7 mouse cellular contexts compared by ENCODE assay signal in genomic region chr11:61578541-61578982, GRCm38 (mm10). TPM values are rescaled to one million over a fixed set of nuclear protein-coding genes. Genes with fewer than 3 reads are reported as not detected.
DNase-seq lines count a peak whose midpoint lies in the region; ATAC-seq and TF ChIP-seq lines count a peak whose summit lies in the region.

No protein-coding gene starts in this region.

- H3K9me3 ChIP-seq in embryonic facial prominence, embryonic 12.5 days = no peaks in the 10 kb centered on the region
- H3K9me3 ChIP-seq in intestine, embryonic 16.5 days (ENCODE audit: control insufficient read depth, low read length) = no peaks in the 10 kb centered on the region
- no peaks in the 10 kb centered on the region for H3K9me3 ChIP-seq in midbrain, embryonic 15.5 days

- peak overlapping the region; percentile 47; the same call in 1 of the 2 replicates for H3K27ac ChIP-seq in spleen, adult 2 months (ENCODE audit: insufficient read depth, low read length)
- H3K27ac ChIP-seq in embryonic facial prominence, embryonic 12.5 days = peak overlapping the region; percentile 86
- H3K27ac ChIP-seq in intestine, embryonic 16.5 days (ENCODE audit: low read length) = peak overlapping the region; percentile 83
- peak overlapping the region; percentile 93 for H3K27ac ChIP-seq in midbrain, embryonic 15.5 days

- peaks cover 9% of the 10 kb centered on the region; the same call in 1 of the 2 replicates for H3K4me1 ChIP-seq in spleen, adult 2 months (ENCODE audit: control insufficient read depth, insufficient read depth, insufficient read length)
- peaks cover 10% of the 10 kb centered on the region for H3K4me1 ChIP-seq in embryonic facial prominence, embryonic 12.5 days
- H3K4me1 ChIP-seq in intestine, embryonic 16.5 days (ENCODE audit: control insufficient read depth, insufficient read depth, low read length) = peaks cover 9% of the 10 kb centered on the region
- H3K4me1 ChIP-seq in midbrain, embryonic 15.5 days = peaks cover 28% of the 10 kb centered on the region

- peak overlapping the region; percentile 88 for H3K9ac ChIP-seq in embryonic facial prominence, embryonic 12.5 days
- H3K9ac ChIP-seq in intestine, embryonic 16.5 days (ENCODE audit: low read depth, low read length) = peak overlapping the region; percentile 92
- H3K9ac ChIP-seq in midbrain, embryonic 15.5 days = peak overlapping the region; percentile 87

- no peak for TF ChIP-seq CTCF in spleen, adult 2 months (IDR thresholded peaks at IDR 0.05; ENCODE audit: extremely low read depth, insufficient read depth, insufficient read length, insufficient replicate concordance)

- no peak for DNase-seq in spleen, adult 2 months (ENCODE audit: low read depth in 1 of 2, low spot score in 2 of 2)
- no peak for DNase-seq in spleen, adult 12 weeks (ENCODE audit: low spot score)
- no peak for DNase-seq in retina, embryonic 14.5 days (ENCODE audit: low spot score)
- DNase-seq in c-Kit-positive CD71-positive TER-119-positive erythroid progenitor cells, embryonic 14.5 days (ENCODE audit: low spot score) = no peak

- peak overlapping the region; percentile 74 for H3K4me2 ChIP-seq in embryonic facial prominence, embryonic 12.5 days (replicated peaks)
- peak overlapping the region; percentile 94 for H3K4me2 ChIP-seq in intestine, embryonic 16.5 days (ENCODE audit: low read depth, low read length)
- H3K4me2 ChIP-seq in midbrain, embryonic 15.5 days = peak overlapping the region; percentile 57

- no peak for ATAC-seq in embryonic facial prominence, embryonic 12.5 days (ENCODE audit: insufficient number of reproducible peaks, insufficient read depth, low FRiP score, low TSS enrichment)
- ATAC-seq in intestine, embryonic 16.5 days = peak; percentile 33
- peak; percentile 41 for ATAC-seq in midbrain, embryonic 15.5 days (replicated peaks)

- H3K27me3 ChIP-seq in spleen, adult 2 months (ENCODE audit: control insufficient read depth, insufficient read depth, low read length) = peaks cover 14% of the 10 kb centered on the region
- no peaks in the 10 kb centered on the region for H3K27me3 ChIP-seq in embryonic facial prominence, embryonic 12.5 days
- no peaks in the 10 kb centered on the region for H3K27me3 ChIP-seq in intestine, embryonic 16.5 days (replicated peaks; ENCODE audit: control insufficient read depth, insufficient read depth, low read length)
- H3K27me3 ChIP-seq in midbrain, embryonic 15.5 days (replicated peaks) = no peaks in the 10 kb centered on the region

- no peak for TF ChIP-seq POLR2A in spleen, adult 2 months (IDR thresholded peaks at IDR 0.05; ENCODE audit: low read depth, low read length)

- WGBS in spleen, adult 2 months = 10% methylated on average over 17 of the region's 17 CpGs
- WGBS in embryonic facial prominence, embryonic 12.5 days = 1% methylated on average over 17 of the region's 17 CpGs
- 3% methylated on average over 17 of the region's 17 CpGs for WGBS in intestine, embryonic 16.5 days
- 1% methylated on average over 17 of the region's 17 CpGs for WGBS in midbrain, embryonic 15.5 days

- no peaks in the 10 kb centered on the region for H3K36me3 ChIP-seq in spleen, adult 2 months (ENCODE audit: control insufficient read depth, insufficient read depth, low read length)
- H3K36me3 ChIP-seq in embryonic facial prominence, embryonic 12.5 days = no peaks in the 10 kb centered on the region
- H3K36me3 ChIP-seq in intestine, embryonic 16.5 days (ENCODE audit: control insufficient read depth, insufficient read depth, low read length) = no peaks in the 10 kb centered on the region
- H3K36me3 ChIP-seq in midbrain, embryonic 15.5 days (replicated peaks) = no peaks in the 10 kb centered on the region

- H3K4me3 ChIP-seq in spleen, adult 2 months (ENCODE audit: extremely low read depth, insufficient read depth, insufficient read length) = peak overlapping the region; percentile 77; the same call in 1 of the 2 replicates
- peak overlapping the region; percentile 92 for H3K4me3 ChIP-seq in embryonic facial prominence, embryonic 12.5 days
- H3K4me3 ChIP-seq in intestine, embryonic 16.5 days (ENCODE audit: low read length) = peak overlapping the region; percentile 95
- peak overlapping the region; percentile 81 for H3K4me3 ChIP-seq in midbrain, embryonic 15.5 days

RNA-seq across cellular contexts. Expression of gene Epn2, which starts 0.9 kb away (rescaled TPM):
- polyA plus RNA-seq in spleen, adult 2 months (2012; rRNA removed) = 9.3 and 10.4 TPM in 2 replicates
- 28.3 TPM in 2 replicates for polyA plus RNA-seq in embryonic facial prominence, embryonic 12.5 days (2016; fragmentation: Nextera tagmentation; extraction: Ambion mirVana)
- 13.9 and 15.6 TPM in 2 replicates for polyA plus RNA-seq in intestine, embryonic 16.5 days (2015; fragmentation: Nextera tagmentation; extraction: Ambion mirVana)
- 76.2 and 78.3 TPM in 2 replicates for polyA plus RNA-seq in midbrain, embryonic 15.5 days (2015; fragmentation: Nextera tagmentation; extraction: Ambion mirVana)
